Mouse (Mus musculus) heart, embryonic 11.5 days (tissue): ENCODE measurements around the gene Mageb2. TPM values are rescaled to one million over a fixed set of nuclear protein-coding genes. Genes with fewer than 3 reads are reported as not detected.
"Not testable (repeated sequence)": the region's sequence is repeated elsewhere in the genome, so short reads cannot be mapped to it uniquely, and the experiment has no call there.

ENCODE experiments used
- ATAC-seq: fragments of 200-750 bp; cut with Nextera tagmentation; replicated peaks from 2 replicates; pipeline ENCODE4 v1.8.0; 2017; ENCODE audit warnings: moderate library complexity; ENCODE audit not compliant: insufficient number of reproducible peaks, low FRiP score, low TSS enrichment
- H3K27ac ChIP-seq: fragments of 300-500 bp; sonication (generic); 2 replicates; pipeline ENCODE4 v1.5.1; 2014; ENCODE audit warnings: mild to moderate bottlenecking, low read depth, low read length
- H3K27me3 ChIP-seq: fragments of 300-500 bp; sonication (generic); 2 replicates; pipeline ENCODE4 v1.6.1; 2014; ENCODE audit warnings: mild to moderate bottlenecking, low read length, mixed read lengths; ENCODE audit not compliant: control insufficient read depth, insufficient read depth
- H3K36me3 ChIP-seq: fragments of 300-500 bp; sonication (generic); 2 replicates; pipeline ENCODE4 v1.6.1; 2014; ENCODE audit warnings: mild to moderate bottlenecking, low read length, moderate library complexity, mixed read lengths; ENCODE audit not compliant: control insufficient read depth, insufficient read depth
- H3K4me1 ChIP-seq: fragments of 300-500 bp; sonication (generic); 2 replicates; pipeline ENCODE4 v1.6.1; 2014; ENCODE audit warnings: low read length; ENCODE audit not compliant: control insufficient read depth, insufficient read depth
- H3K4me2 ChIP-seq: fragments of 300-500 bp; sonication (generic); 2 replicates; pipeline ENCODE4 v1.6.1; 2014; ENCODE audit warnings: mild to moderate bottlenecking, moderate library complexity
- H3K4me3 ChIP-seq: fragments of 300-500 bp; sonication (generic); 2 replicates; pipeline ENCODE4 v1.5.1; 2014; ENCODE audit warnings: low read depth, low read length
- H3K9ac ChIP-seq: fragments of 300-500 bp; sonication (generic); 2 replicates; pipeline ENCODE4 v1.6.1; 2014; ENCODE audit warnings: mild to moderate bottlenecking, low read depth, low read length, moderate library complexity
- H3K9me3 ChIP-seq: fragments of 300-500 bp; sonication (generic); replicated peaks from 2 replicates; pipeline ENCODE4 v1.6.1; 2016; ENCODE audit warnings: low read length; ENCODE audit not compliant: control insufficient read depth
- WGBS: fragments of 180-500 bp; shearing (Covaris S2); extraction: QIAGEN DNeasy Blood & Tissue Kit; methylation state at CpG from one replicate; pipeline ENCODE4 v1.1.7; 2014; ENCODE audit not compliant: insufficient replicate concordance; 5-methylcytosine and 5-hydroxymethylcytosine counted together
- polyA plus RNA-seq: library from polyadenylated mRNA; unstranded; fragments of >200 nt; fragmentation: Nextera tagmentation; extraction: Ambion mirVana; gene quantifications from 2 replicates; pipeline ENCODE4 v1.2.1, GENCODE M21; 2014

Mageb2 gene
- polyA plus RNA-seq = not detected in 2 replicates

DNA sequence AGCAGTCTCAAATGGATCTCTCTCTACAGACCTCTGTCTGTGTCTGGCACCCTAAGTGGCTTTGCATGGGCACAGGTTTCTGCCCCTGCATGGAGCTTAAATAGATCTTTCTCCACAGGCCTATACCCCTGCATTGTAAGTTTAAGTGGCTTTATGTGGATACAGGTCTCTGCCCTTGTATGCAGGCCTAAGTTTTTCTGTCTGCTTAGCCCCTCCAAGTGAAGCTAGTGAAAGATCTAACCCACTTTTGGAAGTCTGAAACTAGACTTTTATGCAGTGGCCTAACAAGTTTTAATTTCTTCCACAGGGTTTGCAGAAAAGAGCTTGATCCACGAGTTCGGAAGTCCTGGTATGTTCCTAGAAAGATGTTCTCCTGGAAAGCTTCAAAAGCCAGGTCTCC is at the start of gene Mageb2:
Gene Mageb2, plus strand, starts transcription at position 301 of the 400 bp plus-strand sequence.
- not testable (repeated sequence) for H3K36me3 ChIP-seq, H3K4me3 ChIP-seq, H3K9me3 ChIP-seq, H3K9ac ChIP-seq, ATAC-seq, H3K27me3 ChIP-seq, H3K27ac ChIP-seq, H3K4me1 ChIP-seq, H3K4me2 ChIP-seq
- WGBS = 88% methylated on average over 2 of the region's 2 CpGs

GRCm38 (mm10) chrX:91313256-91313655 is 18.2 kb upstream of the Mageb2 start:
- not testable (repeated sequence) for H3K27ac ChIP-seq, H3K9me3 ChIP-seq, ATAC-seq, H3K4me2 ChIP-seq, H3K9ac ChIP-seq, H3K4me1 ChIP-seq, H3K36me3 ChIP-seq, H3K27me3 ChIP-seq, H3K4me3 ChIP-seq
- WGBS = 84% methylated on average over 9 of the region's 9 CpGs

Other genes with a start within 250 kb of the Mageb2 start
- gene Gm5072, start 60.8 kb downstream of the Mageb2 start, polyA plus RNA-seq = not detected in 2 replicates
- not detected in 2 replicates for gene Gm8914, start 148.4 kb downstream of the Mageb2 start, polyA plus RNA-seq
- gene 1700084M14Rik, start 244.2 kb downstream of the Mageb2 start, polyA plus RNA-seq = not detected in 2 replicates